Mouse (Mus musculus) hindbrain, postnatal 0 days (tissue): ENCODE results near the gene Abl1. TPM values are rescaled to one million over a fixed set of nuclear protein-coding genes. Genes with fewer than 3 reads are reported as not detected.

Experiments
- ATAC-seq: fragments of 200-750 bp; cut with Nextera tagmentation; 2 replicates; pipeline ENCODE4 v1.8.0; 2017; ENCODE audit warnings: mild to moderate bottlenecking, moderate TSS enrichment, moderate library complexity
- DNase-seq: peaks from one replicate; pipeline ENCODE4 v3.0.0-alpha.2; 2015; ENCODE audit warnings: low spot score
- H3K27ac ChIP-seq: fragments of 300-500 bp; sonication (generic); 2 replicates; pipeline ENCODE4 v1.5.1; 2014; ENCODE audit warnings: mild to moderate bottlenecking
- H3K27me3 ChIP-seq: fragments of 300-500 bp; sonication (generic); 2 replicates; pipeline ENCODE4 v1.6.1; 2014; ENCODE audit warnings: low read length, mixed read lengths; ENCODE audit not compliant: insufficient read depth
- H3K36me3 ChIP-seq: fragments of 300-500 bp; sonication (generic); 2 replicates; pipeline ENCODE4 v1.6.1; 2014; ENCODE audit warnings: low read length, mixed read lengths; ENCODE audit not compliant: insufficient read depth
- H3K4me1 ChIP-seq: fragments of 300-500 bp; sonication (generic); 2 replicates; pipeline ENCODE4 v1.6.1; 2014; ENCODE audit warnings: antibody characterized with exemption, low read length, mixed read lengths; ENCODE audit not compliant: insufficient read depth
- H3K4me2 ChIP-seq: fragments of 300-500 bp; sonication (generic); 2 replicates; pipeline ENCODE4 v1.6.1; 2014; ENCODE audit warnings: low read depth, mild to moderate bottlenecking, low read length, moderate library complexity, mixed read lengths
- H3K4me3 ChIP-seq: fragments of 300-500 bp; sonication (generic); 2 replicates; pipeline ENCODE4 v1.5.1; 2014; ENCODE audit warnings: low read length
- H3K9ac ChIP-seq: fragments of 300-500 bp; sonication (generic); replicated peaks from 2 replicates; pipeline ENCODE4 v1.6.1; 2014; ENCODE audit warnings: mild to moderate bottlenecking, low read length, moderate library complexity, mixed read lengths
- H3K9me3 ChIP-seq: fragments of 300-500 bp; sonication (generic); 2 replicates; pipeline ENCODE4 v1.6.1; 2016; ENCODE audit warnings: low read length, mixed read lengths
- CTCF ChIP-seq: IDR thresholded peaks from 2 replicates; pipeline ENCODE4 v1.5.1; 2016; ENCODE audit warnings: antibody characterized with exemption, control low read depth, low read depth
- WGBS: fragments of 180-500 bp; shearing (Covaris S2); extraction: QIAGEN DNeasy Blood & Tissue Kit; methylation state at CpG from one replicate; pipeline ENCODE4 v1.1.7; 2014; 5-methylcytosine and 5-hydroxymethylcytosine counted together
- polyA plus RNA-seq: library from polyadenylated mRNA; unstranded; fragments of >200 nt; fragmentation: Nextera tagmentation; extraction: Ambion mirVana; gene quantifications from 2 replicates; pipeline ENCODE4 v1.2.1, GENCODE M21; 2015
- total RNA-seq: library from RNA; depleted of rRNA; stranded (reverse); fragments of >200 nt; gene quantifications from 2 replicates; pipeline ENCODE4 v1.2.3, GENCODE M21; 2014

Abl1 gene
- total and polyA plus RNA-seq, 2 experiments from 2014 or later, result 13.1 to 57.5 TPM

GRCm38 (mm10) chr2:31782958-31783602 lies 94.9 kb downstream of the Abl1 start:
- 77% methylated on average over 8 of the region's 8 CpGs for WGBS
- Histone ChIP-seq H3K27me3 (no peaks in the 10 kb centered on the region), H3K4me2 (no peak overlapping the region), H3K27ac (no peak overlapping the region), H3K9me3 (no peaks in the 10 kb centered on the region), H3K9ac (no peak overlapping the region), H3K4me1 (no peaks in the 10 kb centered on the region), H3K36me3 (peaks cover 24% of the 10 kb centered on the region; the same call in 1 of the 2 replicates), H3K4me3 (no peak overlapping the region)
- ATAC-seq, result no peak
- TF ChIP-seq CTCF, result peak; percentile 42
- DNase-seq, result no peak

GRCm38 (mm10) chr2:31785074-31785473 lies 96.9 kb downstream of the Abl1 start:
- ATAC-seq (peak; percentile 63), DNase-seq (peak; percentile 93)
- Histone ChIP-seq H3K4me1 (no peaks in the 10 kb centered on the region), H3K4me3 (no peak overlapping the region), H3K36me3 (peaks cover 22% of the 10 kb centered on the region; the same call in 1 of the 2 replicates), H3K27ac (no peak overlapping the region), H3K4me2 (no peak overlapping the region), H3K9ac (no peak overlapping the region), H3K27me3 (no peaks in the 10 kb centered on the region), H3K9me3 (no peaks in the 10 kb centered on the region)
- TF ChIP-seq CTCF, result peak; percentile 96
- WGBS, result 36% methylated on average over 9 of the region's 9 CpGs

- WGBS, result 14% methylated on average over 7 of the region's 7 CpGs
- Histone ChIP-seq H3K27me3 (no peaks in the 10 kb centered on the region), H3K9ac (no peak overlapping the region), H3K9me3 (no peaks in the 10 kb centered on the region), H3K27ac (no peak overlapping the region), H3K36me3 (peaks cover 21% of the 10 kb centered on the region), H3K4me3 (no peak overlapping the region), H3K4me2 (no peak overlapping the region), H3K4me1 (no peaks in the 10 kb centered on the region)
- peak; percentile 93 for DNase-seq
- peak; percentile 33; the same call in 1 of the 2 replicates for ATAC-seq
- peak; percentile 96 for TF ChIP-seq CTCF
These were observed 98.9 kb downstream of the Abl1 start for GRCm38 (mm10) chr2:31787029-31787428.

- H3K9me3 ChIP-seq, result no peaks in the 10 kb centered on the region
- H3K27ac ChIP-seq, result no peak overlapping the region
- no peaks in the 10 kb centered on the region for H3K27me3 ChIP-seq
- H3K4me2 ChIP-seq, result no peak overlapping the region
- H3K36me3 ChIP-seq, result peaks cover 24% of the 10 kb centered on the region
- TF ChIP-seq CTCF, result peak; percentile 68
- ATAC-seq (no peak), DNase-seq (peak; percentile 81)
- no peak overlapping the region for H3K9ac ChIP-seq
- H3K4me3 ChIP-seq, result no peak overlapping the region
- 69% methylated on average over 3 of the region's 3 CpGs for WGBS
- H3K4me1 ChIP-seq, result no peaks in the 10 kb centered on the region
These were observed 100.1 kb downstream of the Abl1 start for GRCm38 (mm10) chr2:31788227-31788626.

GRCm38 (mm10) chr2:31789215-31789614 lies 101.0 kb downstream of the Abl1 start:
- TF ChIP-seq CTCF, result no peak
- H3K9me3 ChIP-seq, result no peaks in the 10 kb centered on the region
- H3K4me2 ChIP-seq, result no peak overlapping the region
- no peak overlapping the region for H3K27ac ChIP-seq
- no peak for ATAC-seq
- no peaks in the 10 kb centered on the region for H3K27me3 ChIP-seq
- no peaks in the 10 kb centered on the region for H3K4me1 ChIP-seq
- no peak overlapping the region for H3K9ac ChIP-seq
- H3K36me3 ChIP-seq, result peaks cover 24% of the 10 kb centered on the region
- 84% methylated on average over 2 of the region's 2 CpGs for whole genome bisulfite sequencing
- no peak for DNase-seq
- no peak overlapping the region for H3K4me3 ChIP-seq

GRCm38 (mm10) chr2:31790728-31791251 lies 102.6 kb downstream of the Abl1 start:
- ATAC-seq (no peak), DNase-seq (no peak)
- no peak overlapping the region for H3K9ac ChIP-seq
- WGBS, result 65% methylated on average over 13 of the region's 13 CpGs
- H3K36me3 ChIP-seq, result peaks cover 21% of the 10 kb centered on the region
- H3K4me2 ChIP-seq, result no peak overlapping the region
- H3K9me3 ChIP-seq, result no peaks in the 10 kb centered on the region
- H3K4me1 ChIP-seq, result no peaks in the 10 kb centered on the region
- H3K27me3 ChIP-seq, result no peaks in the 10 kb centered on the region
- no peak for TF ChIP-seq CTCF
- no peak overlapping the region for H3K4me3 ChIP-seq
- peak overlapping the region; percentile 29; the same call in 1 of the 2 replicates for H3K27ac ChIP-seq

- Histone ChIP-seq H3K9me3 (no peaks in the 10 kb centered on the region), H3K27ac (peak overlapping the region; percentile 29; the same call in 1 of the 2 replicates), H3K27me3 (no peaks in the 10 kb centered on the region), H3K36me3 (peaks cover 16% of the 10 kb centered on the region), H3K4me2 (no peak overlapping the region), H3K4me3 (no peak overlapping the region), H3K9ac (no peak overlapping the region), H3K4me1 (no peaks in the 10 kb centered on the region)
- DNase-seq (peak; percentile 59), ATAC-seq (peak; percentile 33; the same call in 1 of the 2 replicates)
- WGBS, result 66% methylated on average over 8 of the region's 8 CpGs
- TF ChIP-seq CTCF, result no peak
These were observed 103.1 kb downstream of the Abl1 start for GRCm38 (mm10) chr2:31791260-31791659.
